8 mouse cellular contexts compared by ENCODE assay signal in genomic region chr11:94212489-94212836, GRCm38 (mm10). TPM values are rescaled to one million over a fixed set of nuclear protein-coding genes. Genes with fewer than 3 reads are reported as not detected.
A peak's percentile ranks its signal among the peaks of the same experiment; 100 is the strongest.
DNase-seq lines count a peak whose midpoint lies in the region; ATAC-seq lines count a peak whose summit lies in the region.

No protein-coding gene starts in this region.

- H3K9ac ChIP-seq in heart, embryonic 15.5 days: peak overlapping the region; percentile 93
- H3K9ac ChIP-seq in hindbrain, embryonic 12.5 days: peak overlapping the region; percentile 99

- peak overlapping the region; percentile 96 for H3K27ac ChIP-seq in heart, embryonic 15.5 days
- peak overlapping the region; percentile 99 for H3K27ac ChIP-seq in hindbrain, embryonic 12.5 days
- H3K27ac ChIP-seq in macrophage: no peak overlapping the region

- intact Hi-C loops in heart, postnatal 14 days (cut with DNase I): loop anchor here (2.0 to 10.0 kb wide), 2 partner anchors 14 to 258 kb away; partner anchors contain the start of gene Nme2

- peaks cover 21% of the 10 kb centered on the region for H3K4me1 ChIP-seq in heart, embryonic 15.5 days (replicated peaks)
- peaks cover 17% of the 10 kb centered on the region for H3K4me1 ChIP-seq in hindbrain, embryonic 12.5 days

- no peak for DNase-seq in heart, postnatal 14 days
- peak; percentile 32 for DNase-seq in ZHBTc4 (ENCODE audit: low read depth, low spot score)
- no peak for DNase-seq in right cerebral cortex, adult 2 months (ENCODE audit: low spot score in 2 of 2)
- DNase-seq in spleen, postnatal 10 days (ENCODE audit: low spot score in 2 of 2): no peak
- no peak for DNase-seq in frontal cortex, adult 2 months (ENCODE audit: extremely low spot score in 1 of 2, low spot score in 1 of 2)

- no peak for ATAC-seq in heart, embryonic 15.5 days (replicated peaks; ENCODE audit: insufficient number of reproducible peaks, insufficient read depth, low FRiP score, low read depth)
- no peak for ATAC-seq in hindbrain, embryonic 12.5 days (ENCODE audit: low FRiP score)

- H3K4me3 ChIP-seq in heart, embryonic 15.5 days: peak overlapping the region; percentile 87
- H3K4me3 ChIP-seq in hindbrain, embryonic 12.5 days: peak overlapping the region; percentile 98
- H3K4me3 ChIP-seq in macrophage (ENCODE audit: inconsistent target): peak overlapping the region; percentile 46

- WGBS in heart, embryonic 15.5 days: 3% methylated on average over 7 of the region's 7 CpGs
- 1% methylated on average over 7 of the region's 7 CpGs for WGBS in hindbrain, embryonic 12.5 days
- WGBS in macrophage (ENCODE audit: missing documents): 14% methylated on average over 5 of the region's 7 CpGs

- no peaks in the 10 kb centered on the region for H3K9me3 ChIP-seq in heart, embryonic 15.5 days (replicated peaks)
- no peaks in the 10 kb centered on the region for H3K9me3 ChIP-seq in hindbrain, embryonic 12.5 days (replicated peaks)

- peaks cover 14% of the 10 kb centered on the region for H3K36me3 ChIP-seq in heart, embryonic 15.5 days
- peaks cover 8% of the 10 kb centered on the region for H3K36me3 ChIP-seq in hindbrain, embryonic 12.5 days
- H3K36me3 ChIP-seq in macrophage (ENCODE audit: inconsistent target): no peaks in the 10 kb centered on the region

- peak overlapping the region; percentile 68 for H3K4me2 ChIP-seq in heart, embryonic 15.5 days
- peak overlapping the region; percentile 87 for H3K4me2 ChIP-seq in hindbrain, embryonic 12.5 days (replicated peaks)

- peaks cover 19% of the 10 kb centered on the region for H3K79me2 ChIP-seq in macrophage (ENCODE audit: inconsistent target)

- H3K27me3 ChIP-seq in heart, embryonic 15.5 days: no peaks in the 10 kb centered on the region
- H3K27me3 ChIP-seq in hindbrain, embryonic 12.5 days: no peaks in the 10 kb centered on the region

RNA-seq across cellular contexts. Expression of gene Tob1, which starts 1.2 kb away (rescaled TPM):
- 37.7 and 45.5 TPM in 2 replicates for polyA plus RNA-seq in heart, embryonic 15.5 days (2015; fragmentation: Nextera tagmentation; extraction: Ambion mirVana)
- total RNA-seq in heart, postnatal 14 days (2021): 10 to 100 TPM; 64.1 to 67.6 TPM
- polyA plus RNA-seq in hindbrain, embryonic 12.5 days (2016; fragmentation: Nextera tagmentation; extraction: Ambion mirVana): 41.7 and 46.8 TPM in 2 replicates
- 10 to 100 TPM in 4 of 26 experiments, 1 to 10 TPM in 22; 2.3 to 11.6 (median 6.5) TPM for total RNA-seq in macrophage (2018; cell fraction: chromatin; rRNA removed)
- total RNA-seq in macrophage (2018; cell fraction: cytosol; rRNA removed): 10 to 100 TPM in 20 of 26 experiments, 1 to 10 TPM in 6; 7.5 to 30.2 (median 12.2) TPM
- 10 to 100 TPM in 18 of 26 experiments, 1 to 10 TPM in 8; 6.4 to 29.1 (median 13.5) TPM for total RNA-seq in macrophage (2018; cell fraction: nucleus; rRNA removed)
- 11.5 to 13.3 TPM (median 11.7 TPM) in 3 replicates for polyA plus RNA-seq in macrophage (2018)
- polyA plus RNA-seq in frontal cortex, adult 2 months (2012; rRNA removed): 44.4 and 45.5 TPM in 2 replicates

RNA-seq across cellular contexts. Expression of gene Wfikkn2, which starts 33.3 kb away (rescaled TPM):
- 2.4 and 4.6 TPM in 2 replicates for polyA plus RNA-seq in heart, embryonic 15.5 days (2015; fragmentation: Nextera tagmentation; extraction: Ambion mirVana)
- 1 to 10 TPM; 1.5 to 1.8 TPM for total RNA-seq in heart, postnatal 14 days (2021)
- polyA plus RNA-seq in hindbrain, embryonic 12.5 days (2016; fragmentation: Nextera tagmentation; extraction: Ambion mirVana): 6.8 and 9.1 TPM in 2 replicates
- total RNA-seq in macrophage (2018; cell fraction: chromatin; rRNA removed): under 1 TPM in 1 of 26 experiments, not detected in 25; 0.26 TPM
- total RNA-seq in macrophage (2018; cell fraction: cytosol; rRNA removed): under 1 TPM in 3 of 26 experiments, not detected in 23; 0.03 to 0.06 (median 0.03) TPM
- total RNA-seq in macrophage (2018; cell fraction: nucleus; rRNA removed): 1 to 10 TPM in 1 of 26 experiments, under 1 TPM in 1, not detected in 24; 0.16 to 1.3 TPM
- polyA plus RNA-seq in macrophage (2018): not detected in 3 replicates
- polyA plus RNA-seq in frontal cortex, adult 2 months (2012; rRNA removed): 1.2 and 1.3 TPM in 2 replicates

Comparison
In these comparisons a context has a peak if more than half of its experiments do, and no peak if none do; other contexts are left out.
1. H3K4me3 ChIP-seq: peak in every context shown above with its lines; median percentile 98 in hindbrain, embryonic 12.5 days; 87 in heart, embryonic 15.5 days; 46 in macrophage.